Mouse (Mus musculus) ovary, postnatal 14 days (tissue): ENCODE data around the gene Bex1.
"Not testable (repeated sequence)": the region's sequence is repeated elsewhere in the genome, so short reads cannot be mapped to it uniquely, and the experiment has no call there.

Experiments used
- DNase-seq: peaks from one replicate; pipeline ENCODE4 v3.0.0; 2022; ENCODE audit warnings: low spot score

The Bex1 gene

DNA sequence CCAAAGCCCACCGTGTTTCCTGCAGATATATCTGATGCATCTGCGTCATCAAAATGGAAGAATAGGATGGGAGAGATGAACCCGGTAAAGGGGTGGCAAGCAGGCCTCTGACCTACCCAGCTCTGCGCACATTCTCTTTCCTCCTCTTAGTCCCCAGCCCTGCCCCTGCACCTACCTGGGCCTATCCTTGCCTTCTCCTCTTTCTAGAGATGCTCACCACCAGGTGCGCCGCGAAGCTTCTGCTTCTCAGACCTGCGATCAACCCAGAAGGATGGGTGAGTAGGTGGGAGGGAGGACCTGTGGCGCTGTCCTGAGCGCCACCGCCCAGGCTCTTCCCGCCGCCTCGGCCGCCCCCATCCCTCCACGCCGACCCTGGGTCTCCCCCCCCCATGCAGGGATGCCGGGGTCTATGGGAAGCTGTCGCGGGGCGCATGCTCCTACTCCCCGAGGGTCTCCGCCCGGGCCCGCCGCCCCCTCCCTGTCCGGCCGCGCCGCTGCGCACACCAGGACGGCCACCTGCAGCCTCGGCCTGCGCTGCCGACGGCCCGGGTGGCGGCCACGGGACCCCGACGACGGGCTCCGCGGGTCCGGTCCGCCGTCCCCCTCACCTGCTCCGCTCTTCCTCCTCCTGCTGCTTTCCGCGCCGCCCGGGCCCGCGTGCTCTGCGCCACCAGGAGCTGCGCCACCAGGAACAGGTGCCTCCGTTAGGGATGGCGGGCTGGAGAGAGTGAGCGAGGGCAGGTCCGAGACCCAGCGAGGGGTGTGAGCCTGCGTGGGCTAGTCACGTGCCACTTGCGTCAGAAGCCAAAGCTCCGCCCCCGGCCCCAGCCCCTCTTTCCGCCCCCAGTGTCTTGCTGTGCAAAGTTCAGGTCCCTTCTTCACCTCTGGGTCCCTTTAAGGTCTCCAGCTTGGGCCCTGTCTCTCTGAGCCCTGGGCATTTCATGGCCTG, at the start of gene Bex1, which contains the start of gene Tceal7:
Bex1 (minus strand) TSS at position 785 of the 949 bp plus-strand sequence.
Tceal7 (plus strand) TSS at position 51 of the 949 bp plus-strand sequence.
- DNase-seq, result not testable (repeated sequence)

DNA sequence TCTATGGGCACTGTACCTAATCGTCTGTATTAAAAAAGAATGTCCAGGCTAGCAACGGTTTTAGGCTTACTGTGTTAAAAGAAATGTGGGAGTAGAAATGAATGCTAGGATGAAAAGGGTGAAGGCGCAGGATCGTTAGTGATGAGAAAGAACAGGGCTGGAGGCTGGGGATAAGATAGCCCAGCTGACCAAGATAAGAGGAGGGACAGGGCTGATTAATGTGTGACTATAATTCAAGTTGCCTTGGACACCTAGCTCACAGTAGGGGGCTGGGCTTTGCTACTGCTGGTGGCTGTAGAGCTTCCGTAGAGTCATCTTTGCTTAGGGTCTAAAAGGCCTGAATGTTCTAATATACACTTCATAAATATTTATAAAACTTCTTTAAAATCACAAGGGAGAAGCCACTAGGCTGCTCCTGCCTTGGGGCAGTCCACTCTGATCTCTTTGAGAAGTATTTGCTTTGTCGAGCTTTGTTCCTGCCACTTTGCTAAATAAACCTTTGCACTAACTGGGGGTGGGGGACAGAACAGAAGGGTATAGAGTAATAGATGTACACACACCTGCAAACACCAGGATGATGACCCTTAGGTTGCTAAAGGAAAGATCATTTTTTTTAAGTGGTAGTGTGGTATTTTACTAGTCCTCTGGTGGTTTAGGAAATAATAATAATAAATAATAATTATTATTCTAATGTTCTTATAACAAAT, 36.9 kb upstream of the Bex1 start:
- DNase-seq, result no peak

DNA sequence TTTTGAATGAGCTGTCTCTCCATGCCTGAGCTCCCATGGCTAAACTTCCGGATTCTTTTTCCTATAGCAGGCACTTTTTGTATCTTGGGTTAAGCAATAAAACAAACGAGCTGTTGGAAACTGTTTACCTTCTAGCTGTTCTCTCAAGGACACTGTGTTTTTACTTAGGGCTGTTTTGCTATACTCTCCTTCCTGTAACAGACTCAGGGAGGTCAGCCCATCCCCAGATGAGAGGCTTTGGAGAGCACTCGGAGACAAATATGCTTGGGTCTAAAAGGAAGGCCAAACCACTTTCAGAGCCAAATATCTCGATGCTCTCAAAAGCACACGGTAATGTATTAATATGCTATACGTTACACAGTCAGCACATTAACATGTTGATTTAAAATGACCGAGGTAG, 34.4 kb upstream of the Bex1 start:
- DNase-seq, result no peak

DNA sequence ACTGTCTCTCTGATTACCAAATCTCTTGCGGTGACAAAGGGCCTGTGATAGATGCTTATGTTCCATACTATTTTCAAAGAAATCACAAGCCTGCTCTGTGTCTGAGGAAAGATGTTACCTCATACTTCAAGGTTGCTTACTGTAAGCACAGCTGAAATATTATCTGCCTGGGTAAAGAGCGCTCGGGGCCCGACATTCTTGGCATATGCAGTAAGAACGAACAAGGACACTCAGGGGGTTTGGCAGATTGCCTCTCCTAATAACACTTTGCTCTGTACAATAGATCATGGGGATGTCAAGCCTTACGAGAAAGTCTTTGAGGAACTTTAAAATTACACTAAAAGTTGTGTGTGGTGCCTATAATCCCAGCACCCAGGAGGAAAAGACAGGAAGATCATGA, 33.5 kb upstream of the Bex1 start:
- DNase-seq, result no peak

GRCm38 (mm10) chrX:136245521-136246071, 30.3 kb upstream of the Bex1 start:
- DNase-seq, result no peak

GRCm38 (mm10) chrX:136244574-136245229, 29.4 kb upstream of the Bex1 start, which contains the start of gene Tceal9:
Gene Tceal9, plus strand, starts transcription at chrX:136245079.
- peak; percentile 36 for DNase-seq

DNA sequence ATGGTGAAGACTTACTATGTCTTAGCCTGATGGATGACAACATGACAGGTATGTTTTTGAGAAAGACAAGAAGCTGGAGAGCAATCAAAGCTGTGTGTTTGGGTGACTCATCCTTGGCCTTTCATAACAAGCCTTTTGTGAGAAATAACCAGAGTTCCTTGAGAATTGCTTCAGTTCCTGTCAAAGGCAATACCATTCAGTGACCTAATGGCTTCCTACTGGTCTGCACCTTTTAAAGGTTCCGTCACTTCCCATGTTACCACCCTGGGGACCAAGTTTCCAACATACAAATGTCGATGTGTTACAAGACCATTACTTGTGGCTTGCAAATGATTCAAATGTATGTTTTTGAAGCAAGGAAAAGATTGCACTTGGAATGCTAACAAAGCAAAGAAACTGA, 27.9 kb upstream of the Bex1 start:
- no peak for DNase-seq

GRCm38 (mm10) chrX:136238118-136238517, 22.8 kb upstream of the Bex1 start:
- peak; percentile 6 for DNase-seq

- DNase-seq, result no peak
Measured at GRCm38 (mm10) chrX:136227768-136228167, 12.5 kb upstream of the Bex1 start.

DNA sequence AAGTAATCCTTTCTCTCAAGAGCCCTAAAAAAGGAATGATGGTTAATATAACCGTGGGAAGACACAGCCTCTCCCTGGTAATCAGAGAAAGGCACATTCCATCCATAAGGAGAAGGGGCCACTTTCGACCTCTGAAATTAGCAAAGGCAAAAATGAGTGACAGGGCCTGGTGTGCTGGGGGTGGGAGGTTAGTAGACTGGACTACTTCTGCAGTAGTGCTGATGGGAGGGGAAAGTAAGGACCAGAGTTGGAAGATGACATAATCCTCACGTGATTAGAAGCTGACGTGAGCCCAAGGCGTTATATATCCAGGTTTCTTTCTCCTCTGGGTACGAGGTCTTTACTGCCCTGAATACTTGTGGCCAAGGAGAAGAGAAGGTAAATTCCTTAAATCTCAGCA, 8.4 kb upstream of the Bex1 start:
- no peak for DNase-seq

GRCm38 (mm10) chrX:136216303-136216702, 990 bp upstream of the Bex1 start:
- no peak for DNase-seq

GRCm38 (mm10) chrX:136213396-136213795, 1.9 kb downstream of the Bex1 start:
- no peak for DNase-seq

DNA sequence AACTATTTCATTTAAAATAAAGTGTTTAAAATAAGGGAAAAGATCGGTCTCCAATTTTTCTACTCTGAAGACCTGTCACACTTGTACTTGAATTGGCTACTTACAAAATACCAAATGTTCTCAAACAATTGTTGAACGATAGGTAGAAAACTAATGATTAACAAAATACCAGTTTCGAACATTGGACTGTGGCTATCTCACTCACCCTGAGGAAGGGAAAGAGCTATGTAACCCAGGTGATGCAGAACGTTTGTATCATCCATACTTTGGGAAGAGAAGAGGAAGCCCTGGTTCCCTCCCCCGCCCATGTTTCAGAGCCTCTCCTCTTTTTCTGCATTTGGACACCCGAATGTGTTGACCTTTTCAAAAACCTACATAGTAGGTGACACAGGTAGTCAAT, 10.9 kb downstream of the Bex1 start:
- DNase-seq, result no peak

- DNase-seq, result no peak
Measured at GRCm38 (mm10) chrX:136203664-136204066, 11.6 kb downstream of the Bex1 start, which contains the start of gene Tceal5. Gene Tceal5, minus strand, starts transcription at chrX:136203876.

- DNase-seq, result no peak
Measured at GRCm38 (mm10) chrX:136203257-136203656, 12.1 kb downstream of the Bex1 start.

GRCm38 (mm10) chrX:136196873-136197272, 18.4 kb downstream of the Bex1 start:
- peak; percentile 11 for DNase-seq

DNA sequence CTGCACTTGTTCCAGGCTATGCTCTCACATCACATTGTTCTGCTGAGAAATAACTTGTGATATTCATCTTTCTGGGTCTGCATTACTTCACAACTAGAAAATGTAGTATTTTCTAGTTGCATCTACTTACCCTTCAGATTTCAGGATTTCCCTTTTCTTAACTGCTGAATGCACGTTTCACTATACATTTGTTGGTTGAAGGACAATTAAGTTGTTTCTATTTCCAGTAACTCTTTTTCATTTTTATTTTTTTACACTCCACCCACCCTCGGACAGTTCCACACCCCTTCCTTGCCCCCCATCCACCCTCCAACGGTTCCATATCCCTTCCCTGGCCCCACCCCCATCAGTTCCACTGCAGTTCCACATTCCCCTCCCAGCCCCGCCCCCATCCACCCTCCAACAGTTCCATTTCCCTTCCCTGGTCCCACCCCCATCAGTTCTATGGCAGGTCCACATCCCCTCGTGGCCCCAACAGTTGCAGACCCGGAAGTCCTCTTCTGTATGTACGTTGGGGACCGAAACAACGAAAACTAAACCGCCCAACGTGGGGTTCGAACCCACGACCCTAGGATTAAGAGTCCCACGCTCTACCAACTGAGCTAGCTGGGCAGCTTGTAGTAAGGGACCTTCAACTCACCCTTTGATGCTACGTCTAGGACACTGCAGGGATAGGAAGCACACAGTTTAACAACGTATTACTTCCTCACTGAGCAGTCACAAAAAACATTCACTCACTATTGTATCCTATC, 19.9 kb downstream of the Bex1 start:
- DNase-seq, result no peak

- no peak for DNase-seq
Measured at GRCm38 (mm10) chrX:136183107-136183506, 32.2 kb downstream of the Bex1 start.

- no peak for DNase-seq
Measured at GRCm38 (mm10) chrX:136180897-136181553, 34.3 kb downstream of the Bex1 start.

GRCm38 (mm10) chrX:136172786-136173185, 42.5 kb downstream of the Bex1 start:
- no peak for DNase-seq

DNA sequence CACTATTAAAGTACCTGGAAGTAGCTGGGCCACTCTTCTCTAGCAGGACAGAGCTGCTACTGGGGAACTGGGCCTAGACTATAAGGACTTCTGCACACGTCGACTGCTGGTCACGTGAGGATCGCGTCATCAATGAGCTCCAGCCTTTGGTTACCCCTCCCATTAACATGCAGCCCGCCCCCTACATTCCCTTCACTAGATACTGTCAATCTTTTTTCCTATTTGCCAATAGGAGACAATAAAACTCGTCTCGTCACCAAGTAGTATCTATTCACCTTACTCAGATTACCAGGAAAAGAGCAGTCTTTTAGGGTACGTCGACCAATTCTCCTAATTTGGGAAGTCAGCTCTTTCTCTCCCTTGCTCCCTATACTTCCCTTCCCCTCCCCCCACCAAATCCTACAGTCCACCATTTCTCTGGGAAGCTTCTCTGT, 43.2 kb downstream of the Bex1 start, which contains the start of gene Tceal8:
Tceal8 (minus strand) TSS at position 225 of the 434 bp plus-strand sequence.
- peak; percentile 32 for DNase-seq
